Mouse (Mus musculus) regulatory T cell (primary cell): ENCODE measurements at regions not wholly inside any gene's neighbourhood (a gene's known extent, or its start where the extent isn't known, plus 50 kb on each side); places are given as distances from the start of the nearest gene placed in this dataset.

Source experiments
- in situ Hi-C: fragments of 300-600 bp; cut with MboI, MseI; formaldehyde crosslinking; loops from one replicate; pipeline ENCODE4 v1.15.1; 2025; ENCODE audit warnings: high pct_unique_total_duplicates

DNA sequence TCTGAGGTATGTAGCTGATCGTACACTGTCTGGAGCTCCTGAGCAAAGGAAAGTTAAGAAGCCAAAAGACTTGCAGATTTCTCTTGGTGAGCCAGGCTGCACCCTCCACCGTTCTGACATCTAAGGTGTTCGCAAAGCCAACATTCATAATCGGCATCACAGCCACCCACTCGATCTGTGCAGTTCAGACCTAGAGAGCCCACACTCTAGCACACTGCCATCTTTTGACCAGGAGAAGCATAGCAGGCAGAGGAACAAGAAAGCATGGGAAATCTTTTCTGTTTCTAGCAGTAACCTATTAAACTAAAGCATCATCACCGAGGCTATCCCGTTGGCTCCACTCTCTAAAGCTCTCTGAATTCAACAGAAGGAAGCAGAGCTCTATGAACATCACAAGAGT lies 59.2 kb downstream of the Areg start:
- in situ Hi-C loops, result no loop called here

DNA sequence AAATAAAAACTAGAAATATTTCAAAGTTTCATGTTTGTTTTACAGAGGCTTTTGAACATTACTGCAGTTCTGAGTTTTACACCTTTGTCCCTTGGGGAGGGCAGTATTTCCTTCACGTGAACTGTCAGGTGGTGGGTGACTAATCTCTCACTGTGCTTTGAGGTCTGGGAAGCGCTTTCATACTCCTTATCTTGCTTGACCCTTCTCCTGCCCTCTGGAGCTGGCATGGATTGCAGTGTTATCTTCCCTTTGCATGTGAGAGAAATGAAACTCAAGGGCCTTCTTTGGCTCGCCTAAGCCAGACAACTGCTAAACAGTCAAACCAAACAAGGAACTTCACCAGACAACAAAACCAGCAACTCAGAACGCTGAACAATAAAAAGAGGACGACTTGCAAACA lies 61.0 kb downstream of the Areg start:
- in situ Hi-C loops, result no loop called here

DNA sequence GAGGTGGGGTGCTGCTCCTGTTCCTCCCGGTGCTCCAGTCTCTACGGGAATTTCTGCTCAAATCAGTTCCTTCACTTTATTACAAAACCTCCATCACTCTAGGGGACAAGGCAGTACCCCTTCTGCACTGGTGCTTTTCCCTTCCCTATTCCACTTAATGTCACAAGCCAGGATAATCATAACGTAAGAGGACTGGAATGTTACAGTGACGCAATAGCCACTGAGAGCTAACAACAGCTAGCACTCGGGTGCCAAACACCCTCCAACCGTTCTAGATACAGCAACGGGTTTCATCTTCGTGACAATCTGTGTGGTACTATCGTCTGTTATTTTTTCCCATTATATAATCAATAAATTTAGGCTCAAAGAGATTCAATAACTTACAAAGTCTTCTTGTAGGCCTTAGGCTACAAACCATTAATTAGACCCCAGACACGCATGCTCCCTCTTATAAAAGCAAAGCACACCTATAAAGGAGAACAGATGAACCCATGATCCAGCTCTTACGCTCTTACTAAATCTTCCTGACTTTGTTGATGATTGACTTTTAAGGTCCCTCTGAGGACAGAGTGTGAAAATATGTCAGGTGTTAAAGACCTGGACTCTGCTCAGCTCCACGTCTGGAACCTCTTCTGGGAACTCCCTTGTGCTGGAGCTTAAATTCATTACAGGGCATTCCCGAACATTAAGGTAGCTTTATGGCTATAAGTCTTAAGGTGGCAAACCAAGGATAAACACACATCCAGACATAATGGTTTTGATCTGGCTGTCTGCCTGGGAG lies 65.0 kb downstream of the Areg start:
- in situ Hi-C loops, result no loop called here

- in situ Hi-C loops, result no loop called here
Measured at GRCm38 (mm10) chr5:91205350-91205880, 66.0 kb downstream of the Areg start.

GRCm38 (mm10) chr5:91206569-91207490 lies 67.4 kb downstream of the Areg start:
- in situ Hi-C loops, result no loop called here

GRCm38 (mm10) chr5:91220174-91220573 lies 80.8 kb downstream of the Areg start:
- in situ Hi-C loops, result no loop called here

GRCm38 (mm10) chr5:91241656-91242055 lies 102.3 kb downstream of the Areg start:
- in situ Hi-C loops, result no loop called here

GRCm38 (mm10) chr5:91247444-91247843 lies 108.0 kb downstream of the Areg start:
- in situ Hi-C loops, result no loop called here

- in situ Hi-C loops, result no loop called here
Measured at GRCm38 (mm10) chr5:91261895-91262294, 122.5 kb downstream of the Areg start.

- in situ Hi-C loops, result no loop called here
Measured at GRCm38 (mm10) chr5:91262526-91262925, 123.1 kb downstream of the Areg start.

- in situ Hi-C loops, result no loop called here
Measured at GRCm38 (mm10) chr5:91270747-91271146, 131.3 kb downstream of the Areg start.

DNA sequence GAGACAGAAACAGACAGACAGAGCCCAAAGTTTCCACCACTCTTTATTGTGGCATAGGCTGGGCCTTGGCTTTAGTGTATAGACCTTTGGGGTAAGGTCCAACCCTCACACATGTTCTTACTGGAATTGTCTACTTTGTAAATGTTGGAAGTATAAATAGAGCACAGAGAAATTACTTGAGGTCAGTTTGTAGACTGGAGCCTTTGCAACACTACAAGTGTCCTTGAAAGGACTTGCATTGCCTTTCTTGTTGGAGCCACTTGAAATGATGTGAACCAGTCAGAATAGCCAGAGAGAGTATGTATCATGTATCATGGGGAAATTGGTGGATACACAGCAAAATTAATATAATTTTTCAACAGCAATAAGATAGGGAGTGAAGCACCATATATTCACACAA lies 131.4 kb downstream of the Btc start:
- in situ Hi-C loops, result no loop called here

DNA sequence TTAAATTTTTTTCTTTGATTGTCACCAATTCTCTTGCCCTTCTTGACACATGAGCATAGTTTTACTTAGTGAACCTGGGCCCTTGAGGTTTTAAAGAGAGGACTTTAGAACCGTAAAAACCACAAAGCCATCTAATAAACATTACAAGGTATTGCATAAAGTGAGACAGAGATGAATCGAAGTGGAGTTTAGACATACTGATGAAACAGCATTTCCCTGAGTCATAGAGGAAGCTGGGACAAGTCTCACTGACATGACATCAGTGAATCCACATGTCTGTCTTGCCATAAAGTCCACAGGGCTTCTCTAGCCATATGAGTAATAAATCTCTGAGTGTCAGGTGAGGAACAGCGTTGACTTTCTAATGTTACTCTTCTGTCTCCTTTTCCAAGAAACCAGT lies 128.4 kb downstream of the Btc start:
- in situ Hi-C loops, result no loop called here

DNA sequence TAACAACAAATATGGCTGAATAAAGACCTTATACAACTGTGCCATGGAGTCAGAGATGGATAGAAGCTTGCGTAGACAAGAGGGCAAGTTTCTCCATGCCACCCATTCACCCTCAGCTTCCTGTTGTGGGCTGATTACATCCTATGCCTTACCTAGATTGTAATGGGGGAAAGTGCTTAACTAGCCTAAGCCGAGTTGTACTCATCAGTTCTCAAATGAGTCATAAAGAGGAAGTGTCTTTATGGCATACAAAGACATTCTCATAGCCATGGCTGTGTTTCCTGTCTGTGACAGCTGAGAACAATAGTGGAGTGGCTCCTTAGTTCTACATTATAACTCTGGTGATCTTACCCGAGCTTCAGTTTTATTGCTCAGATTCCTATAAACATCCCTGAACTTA lies 124.3 kb downstream of the Btc start:
- in situ Hi-C loops, result no loop called here

- in situ Hi-C loops, result no loop called here
Measured at GRCm38 (mm10) chr5:91279464-91279863, 123.3 kb downstream of the Btc start.

DNA sequence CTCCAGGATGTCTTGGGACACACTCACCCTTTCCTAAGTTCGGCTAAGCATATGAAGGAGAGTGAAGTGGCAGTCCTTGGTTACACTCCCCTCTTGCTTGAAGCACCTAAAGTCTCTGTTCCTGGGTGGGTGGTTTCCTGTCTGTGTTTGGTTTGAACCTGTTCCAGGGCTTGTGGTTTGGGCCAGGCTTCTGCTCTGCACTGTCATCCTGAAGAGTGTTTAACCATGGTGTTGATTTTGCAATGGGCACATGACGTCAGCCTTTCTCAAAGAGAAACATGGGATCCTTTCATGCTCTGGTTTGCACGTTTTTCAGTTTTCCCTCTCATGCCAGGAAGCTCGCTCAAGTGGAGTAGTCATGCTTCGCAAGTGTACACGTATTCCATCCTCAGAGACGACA lies 119.8 kb downstream of the Btc start:
- in situ Hi-C loops, result no loop called here

DNA sequence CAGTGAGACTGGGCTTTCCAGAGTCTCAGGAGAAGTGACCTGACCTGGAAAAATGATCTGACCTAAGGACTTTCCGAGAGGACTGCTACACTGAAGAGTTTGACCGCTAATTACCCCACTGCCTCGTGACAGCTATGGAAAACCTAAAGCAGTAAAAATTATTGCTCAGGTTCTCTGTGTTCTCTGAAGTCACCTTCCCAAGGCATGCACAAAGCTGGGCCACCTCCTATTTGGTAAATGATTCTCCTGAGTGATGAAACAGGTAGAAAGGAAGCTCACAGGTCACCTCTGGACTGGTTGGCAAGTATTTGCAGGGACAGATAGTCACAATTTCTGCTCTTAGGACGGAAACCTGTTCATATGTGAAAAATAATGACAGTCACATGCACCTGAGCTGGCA lies 109.7 kb downstream of the Btc start:
- in situ Hi-C loops, result no loop called here

- in situ Hi-C loops, result no loop called here
Measured at GRCm38 (mm10) chr5:91294957-91295356, 107.8 kb downstream of the Btc start.

GRCm38 (mm10) chr5:91297068-91297467 lies 105.7 kb downstream of the Btc start:
- in situ Hi-C loops, result no loop called here

GRCm38 (mm10) chr5:91302114-91302513 lies 100.7 kb downstream of the Btc start:
- in situ Hi-C loops, result loop anchor here (10.0 kb wide), 2 partner anchors 327 to 357 kb away; no protein-coding TSS in a partner anchor

GRCm38 (mm10) chr5:91302943-91303342 lies 99.9 kb downstream of the Btc start:
- in situ Hi-C loops, result loop anchor here (10.0 kb wide), 2 partner anchors 328 to 358 kb away; no protein-coding TSS in a partner anchor

DNA sequence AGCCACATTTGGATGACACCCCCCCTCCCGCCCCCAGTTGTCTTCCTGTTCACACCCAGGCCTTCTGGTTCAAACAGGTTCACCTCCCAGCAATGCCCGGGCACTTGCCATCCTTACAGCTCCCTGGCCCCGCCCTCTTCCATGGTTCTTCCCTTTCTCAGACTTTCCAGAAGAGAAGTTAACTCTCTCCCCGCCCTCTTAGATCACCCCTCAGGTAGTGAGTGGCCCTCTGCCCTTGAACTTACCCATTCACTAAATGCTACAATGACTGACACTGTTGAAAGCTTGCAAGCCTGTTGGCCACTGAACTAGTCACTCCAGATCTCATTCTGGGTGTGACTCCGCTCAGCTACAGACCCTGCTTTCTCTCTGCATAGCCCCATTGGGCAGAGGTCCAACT lies 99.1 kb downstream of the Btc start:
- in situ Hi-C loops, result loop anchor here (10.0 kb wide), 2 partner anchors 329 to 359 kb away; no protein-coding TSS in a partner anchor
